Mouse (Mus musculus): ENCODE measurements at regions not wholly inside any gene's neighbourhood (a gene's known extent, or its start where the extent isn't known, plus 50 kb on each side); places are given as distances from the start of the nearest gene placed in this dataset.
"Not testable (repeated sequence)": the region's sequence is repeated elsewhere in the genome, so short reads cannot be mapped to it uniquely, and the experiment has no call there.

- WGBS, result 66% methylated on average over 8 of the region's 8 CpGs
These were observed 57.8 kb downstream of the Dusp6 start for GRCm38 (mm10) chr10:99320797-99321196.

GRCm38 (mm10) chr10:99323358-99323757 is 60.3 kb downstream of the Dusp6 start:
- 83% methylated on average over 8 of the region's 8 CpGs for WGBS
- Histone ChIP-seq H3K4me2 (replicated peaks) (no peak overlapping the region), H3K36me3 (no peaks in the 10 kb centered on the region), H3K27me3 (no peaks in the 10 kb centered on the region), H3K9ac (replicated peaks) (no peak overlapping the region), H3K4me1 (no peaks in the 10 kb centered on the region), H3K27ac (replicated peaks) (no peak overlapping the region), H3K9me3 (no peaks in the 10 kb centered on the region), H3K4me3 (no peak overlapping the region)
- ATAC-seq (replicated peaks), result no peak

More at GRCm38 (mm10) chr10:99320797-99321196, 57.8 kb downstream of the Dusp6 start:
- Histone ChIP-seq H3K4me3 (no peak overlapping the region), H3K4me1 (no peaks in the 10 kb centered on the region), H3K9me3 (no peaks in the 10 kb centered on the region), H3K9ac (replicated peaks) (no peak overlapping the region), H3K36me3 (no peaks in the 10 kb centered on the region), H3K27ac (replicated peaks) (no peak overlapping the region), H3K4me2 (replicated peaks) (no peak overlapping the region), H3K27me3 (no peaks in the 10 kb centered on the region)
- no peak for ATAC-seq (replicated peaks)

GRCm38 (mm10) chr10:99327501-99327900 is 64.5 kb downstream of the Dusp6 start:
- Histone ChIP-seq H3K9me3 (no peaks in the 10 kb centered on the region), H3K4me3 (no peak overlapping the region), H3K4me1 (no peaks in the 10 kb centered on the region), H3K27me3 (no peaks in the 10 kb centered on the region), H3K27ac (replicated peaks) (no peak overlapping the region), H3K9ac (replicated peaks) (no peak overlapping the region), H3K36me3 (no peaks in the 10 kb centered on the region), H3K4me2 (replicated peaks) (no peak overlapping the region)
- 80% methylated on average over 2 of the region's 2 CpGs for WGBS
- ATAC-seq (replicated peaks), result no peak

GRCm38 (mm10) chr10:99328568-99328967 is 65.5 kb downstream of the Dusp6 start:
- H3K27me3 ChIP-seq, result no peaks in the 10 kb centered on the region
- no peak for ATAC-seq (replicated peaks)
- H3K27ac ChIP-seq (replicated peaks), result no peak overlapping the region
- no peak overlapping the region for H3K4me3 ChIP-seq
- H3K36me3 ChIP-seq, result no peaks in the 10 kb centered on the region
- 94% methylated on average over 8 of the region's 8 CpGs for WGBS
- H3K9me3 ChIP-seq, result no peaks in the 10 kb centered on the region
- no peaks in the 10 kb centered on the region for H3K4me1 ChIP-seq
- H3K9ac ChIP-seq (replicated peaks), result no peak overlapping the region
- no peak overlapping the region for H3K4me2 ChIP-seq (replicated peaks)

GRCm38 (mm10) chr10:99329469-99329868 is 66.4 kb downstream of the Dusp6 start:
- no peaks in the 10 kb centered on the region for H3K36me3 ChIP-seq
- H3K9ac ChIP-seq (replicated peaks), result no peak overlapping the region
- WGBS, result 88% methylated on average over 6 of the region's 6 CpGs
- no peaks in the 10 kb centered on the region for H3K27me3 ChIP-seq
- H3K4me3 ChIP-seq, result no peak overlapping the region
- H3K4me2 ChIP-seq (replicated peaks), result no peak overlapping the region
- H3K27ac ChIP-seq (replicated peaks), result no peak overlapping the region
- no peaks in the 10 kb centered on the region for H3K4me1 ChIP-seq
- no peak for ATAC-seq (replicated peaks)
- H3K9me3 ChIP-seq, result no peaks in the 10 kb centered on the region

- H3K4me3 ChIP-seq, result no peak overlapping the region
- no peak for ATAC-seq (replicated peaks)
These were observed 67.5 kb downstream of the Dusp6 start for GRCm38 (mm10) chr10:99330519-99330918.

GRCm38 (mm10) chr10:99331876-99332275 is 68.8 kb downstream of the Dusp6 start:
- no peaks in the 10 kb centered on the region for H3K27me3 ChIP-seq
- WGBS, result 89% methylated on average over 12 of the region's 12 CpGs
- H3K27ac ChIP-seq (replicated peaks), result no peak overlapping the region
- no peak for ATAC-seq (replicated peaks)
- no peak overlapping the region for H3K9ac ChIP-seq (replicated peaks)
- H3K4me1 ChIP-seq, result no peaks in the 10 kb centered on the region
- no peak overlapping the region for H3K4me2 ChIP-seq (replicated peaks)
- no peaks in the 10 kb centered on the region for H3K9me3 ChIP-seq
- no peaks in the 10 kb centered on the region for H3K36me3 ChIP-seq
- no peak overlapping the region for H3K4me3 ChIP-seq

More at GRCm38 (mm10) chr10:99330519-99330918, 67.5 kb downstream of the Dusp6 start:
- H3K27me3 ChIP-seq, result no peaks in the 10 kb centered on the region
- no peaks in the 10 kb centered on the region for H3K36me3 ChIP-seq
- H3K4me1 ChIP-seq, result no peaks in the 10 kb centered on the region
- H3K4me2 ChIP-seq (replicated peaks), result no peak overlapping the region
- no peak overlapping the region for H3K27ac ChIP-seq (replicated peaks)
- WGBS, result 11% methylated on average over 7 of the region's 7 CpGs
- H3K9me3 ChIP-seq, result no peaks in the 10 kb centered on the region
- no peak overlapping the region for H3K9ac ChIP-seq (replicated peaks)

- ATAC-seq (replicated peaks), result no peak
- no peak overlapping the region for H3K4me3 ChIP-seq
- no peaks in the 10 kb centered on the region for H3K27me3 ChIP-seq
- 55% methylated on average over 5 of the region's 5 CpGs for WGBS
- no peak overlapping the region for H3K4me2 ChIP-seq (replicated peaks)
- H3K9ac ChIP-seq (replicated peaks), result no peak overlapping the region
- H3K27ac ChIP-seq (replicated peaks), result no peak overlapping the region
- no peaks in the 10 kb centered on the region for H3K9me3 ChIP-seq
- no peaks in the 10 kb centered on the region for H3K4me1 ChIP-seq
- H3K36me3 ChIP-seq, result no peaks in the 10 kb centered on the region
These were observed 70.8 kb downstream of the Dusp6 start for GRCm38 (mm10) chr10:99333831-99334230.

GRCm38 (mm10) chr10:99336091-99336490 is 73.1 kb downstream of the Dusp6 start:
- no peak overlapping the region for H3K4me2 ChIP-seq (replicated peaks)
- no peak for ATAC-seq (replicated peaks)
- no peaks in the 10 kb centered on the region for H3K9me3 ChIP-seq
- H3K4me1 ChIP-seq, result no peaks in the 10 kb centered on the region
- H3K27ac ChIP-seq (replicated peaks), result no peak overlapping the region
- no peak overlapping the region for H3K4me3 ChIP-seq
- no peak overlapping the region for H3K9ac ChIP-seq (replicated peaks)
- H3K36me3 ChIP-seq, result no peaks in the 10 kb centered on the region
- WGBS, result 86% methylated on average over 4 of the region's 4 CpGs
- H3K27me3 ChIP-seq, result no peaks in the 10 kb centered on the region

- H3K4me3 ChIP-seq; H3K9ac ChIP-seq (replicated peaks); H3K27me3 ChIP-seq; ATAC-seq (replicated peaks); H3K9me3 ChIP-seq; H3K27ac ChIP-seq (replicated peaks); H3K4me1 ChIP-seq; H3K36me3 ChIP-seq; H3K4me2 ChIP-seq (replicated peaks): not testable (repeated sequence)
- 93% methylated on average over 8 of the region's 11 CpGs for WGBS
These were observed 75.8 kb downstream of the Dusp6 start for GRCm38 (mm10) chr10:99338790-99339189.

- H3K27ac ChIP-seq (replicated peaks); H3K9ac ChIP-seq (replicated peaks); H3K36me3 ChIP-seq; ATAC-seq (replicated peaks); H3K4me3 ChIP-seq; H3K27me3 ChIP-seq; H3K9me3 ChIP-seq; H3K4me1 ChIP-seq; H3K4me2 ChIP-seq (replicated peaks): not testable (repeated sequence)
- WGBS, result 96% methylated on average over 16 of the region's 19 CpGs
These were observed 76.4 kb downstream of the Dusp6 start for GRCm38 (mm10) chr10:99339291-99339912.

GRCm38 (mm10) chr10:99340057-99340456 is 77.0 kb downstream of the Dusp6 start:
- H3K27ac ChIP-seq (replicated peaks); H3K9ac ChIP-seq (replicated peaks); H3K27me3 ChIP-seq; H3K36me3 ChIP-seq; H3K9me3 ChIP-seq; H3K4me1 ChIP-seq; H3K4me3 ChIP-seq; H3K4me2 ChIP-seq (replicated peaks); ATAC-seq (replicated peaks): not testable (repeated sequence)
- 100% methylated on average over 6 of the region's 25 CpGs for WGBS

GRCm38 (mm10) chr10:99349125-99349716 is 86.2 kb downstream of the Dusp6 start:
- Histone ChIP-seq H3K36me3 (no peaks in the 10 kb centered on the region), H3K4me3 (no peak overlapping the region), H3K4me1 (peaks cover 7% of the 10 kb centered on the region), H3K9ac (replicated peaks) (no peak overlapping the region), H3K27me3 (no peaks in the 10 kb centered on the region), H3K27ac (replicated peaks) (no peak overlapping the region), H3K9me3 (no peaks in the 10 kb centered on the region), H3K4me2 (replicated peaks) (no peak overlapping the region)
- WGBS, result 76% methylated on average over 3 of the region's 3 CpGs
- ATAC-seq (replicated peaks), result no peak
